Mouse (Mus musculus) stomach, embryonic 14.5 days (tissue): ENCODE data around the gene Jagn1. TPM values are rescaled to one million over a fixed set of nuclear protein-coding genes. Genes with fewer than 3 reads are reported as not detected.

Source experiments
- ATAC-seq: fragments of 200-750 bp; cut with Nextera tagmentation; 2 replicates; pipeline ENCODE4 v1.8.0; 2017; ENCODE audit warnings: low read depth, moderate TSS enrichment; ENCODE audit not compliant: insufficient number of reproducible peaks, insufficient read depth, low FRiP score
- H3K27ac ChIP-seq: fragments of 300-500 bp; sonication (generic); 2 replicates; pipeline ENCODE4 v1.5.1; 2014; ENCODE audit warnings: mild to moderate bottlenecking, low read length, moderate library complexity, mixed read lengths
- H3K27me3 ChIP-seq: fragments of 300-500 bp; sonication (generic); 2 replicates; pipeline ENCODE4 v1.6.1; 2014; ENCODE audit warnings: low read length, control low read depth, mixed read lengths; ENCODE audit not compliant: control insufficient read depth, insufficient read depth
- H3K36me3 ChIP-seq: fragments of 300-500 bp; sonication (generic); 2 replicates; pipeline ENCODE4 v1.6.1; 2014; ENCODE audit warnings: mild to moderate bottlenecking, control low read depth, low read length, moderate library complexity, mixed read lengths; ENCODE audit not compliant: control insufficient read depth, insufficient read depth
- H3K4me1 ChIP-seq: fragments of 300-500 bp; sonication (generic); 2 replicates; pipeline ENCODE4 v1.6.1; 2014; ENCODE audit warnings: low read length, control low read depth, mixed read lengths; ENCODE audit not compliant: control insufficient read depth, insufficient read depth
- H3K4me2 ChIP-seq: fragments of 300-500 bp; sonication (generic); replicated peaks from 2 replicates; pipeline ENCODE4 v1.6.1; 2014; ENCODE audit warnings: low read depth, low read length, control low read depth
- H3K4me3 ChIP-seq: fragments of 300-500 bp; sonication (generic); 2 replicates; pipeline ENCODE4 v1.5.1; 2014; ENCODE audit warnings: low read depth, low read length, control low read depth
- H3K9ac ChIP-seq: fragments of 300-500 bp; sonication (generic); replicated peaks from 2 replicates; pipeline ENCODE4 v1.6.1; 2014; ENCODE audit warnings: low read depth, mild to moderate bottlenecking, control low read depth, low read length, moderate library complexity, mixed read lengths
- H3K9me3 ChIP-seq: fragments of 300-500 bp; sonication (generic); 2 replicates; pipeline ENCODE4 v1.6.1; 2016; ENCODE audit warnings: low read depth, low read length, control low read depth; ENCODE audit not compliant: control insufficient read depth
- WGBS: fragments of 180-500 bp; shearing (Covaris S2); extraction: QIAGEN DNeasy Blood & Tissue Kit; methylation state at CpG from one replicate; pipeline ENCODE4 v1.1.7; 2014; 5-methylcytosine and 5-hydroxymethylcytosine counted together
- polyA plus RNA-seq: library from polyadenylated mRNA; unstranded; fragments of >200 nt; fragmentation: Nextera tagmentation; extraction: Ambion mirVana; gene quantifications from 2 replicates; pipeline ENCODE4 v1.2.1, GENCODE M21; 2014

The Jagn1 gene
- 78.6 and 81.1 TPM in 2 replicates for polyA plus RNA-seq

GRCm38 (mm10) chr6:113442442-113443090, at the start of gene Jagn1:
Gene Jagn1 (plus strand): TSS chr6:113442569.
- Histone ChIP-seq H3K27me3 (no peaks in the 10 kb centered on the region), H3K4me3 (peak within 1 kb of the TSS; percentile 96), H3K36me3 (peaks cover 9% of the 10 kb centered on the region; the same call in 1 of the 2 replicates), H3K4me2 (peak within 1 kb of the TSS; percentile 92), H3K9me3 (no peaks in the 10 kb centered on the region), H3K4me1 (peaks cover 5% of the 10 kb centered on the region), H3K9ac (peak within 1 kb of the TSS; percentile 82), H3K27ac (peak within 1 kb of the TSS; percentile 56; the same call in 1 of the 2 replicates)
- WGBS: under 1% methylated on average over 45 of the region's 45 CpGs
- ATAC-seq: peak; percentile 92

- Histone ChIP-seq H3K27me3 (no peaks in the 10 kb centered on the region), H3K36me3 (peaks cover 18% of the 10 kb centered on the region; the same call in 1 of the 2 replicates), H3K27ac (no peak overlapping the region), H3K4me2 (no peak overlapping the region), H3K4me3 (no peak overlapping the region), H3K9ac (no peak overlapping the region), H3K4me1 (peaks cover 7% of the 10 kb centered on the region), H3K9me3 (no peaks in the 10 kb centered on the region)
- ATAC-seq: no peak
- WGBS: 88% methylated on average over 6 of the region's 6 CpGs
Measured at GRCm38 (mm10) chr6:113393951-113394350, 48.4 kb upstream of the Jagn1 start.

GRCm38 (mm10) chr6:113394811-113395210, 47.6 kb upstream of the Jagn1 start:
- WGBS: 91% methylated on average over 11 of the region's 11 CpGs
- Histone ChIP-seq H3K9me3 (no peaks in the 10 kb centered on the region), H3K27me3 (no peaks in the 10 kb centered on the region), H3K4me1 (peaks cover 7% of the 10 kb centered on the region), H3K4me3 (no peak overlapping the region), H3K4me2 (no peak overlapping the region), H3K36me3 (peaks cover 10% of the 10 kb centered on the region; the same call in 1 of the 2 replicates), H3K9ac (no peak overlapping the region), H3K27ac (no peak overlapping the region)
- no peak for ATAC-seq

GRCm38 (mm10) chr6:113395501-113395900, 46.9 kb upstream of the Jagn1 start:
- no peak overlapping the region for H3K27ac ChIP-seq
- no peak overlapping the region for H3K4me3 ChIP-seq
- H3K36me3 ChIP-seq: peaks cover 5% of the 10 kb centered on the region; the same call in 1 of the 2 replicates
- ATAC-seq: no peak
- H3K9ac ChIP-seq: no peak overlapping the region
- H3K9me3 ChIP-seq: no peaks in the 10 kb centered on the region
- WGBS: 93% methylated on average over 6 of the region's 6 CpGs
- H3K27me3 ChIP-seq: no peaks in the 10 kb centered on the region
- H3K4me2 ChIP-seq: no peak overlapping the region
- peaks cover 7% of the 10 kb centered on the region for H3K4me1 ChIP-seq

GRCm38 (mm10) chr6:113396270-113397030, 45.9 kb upstream of the Jagn1 start:
- 0 out of 2 replicates have a peak, but pooled peaks cover 3% of the 10 kb centered on the region for H3K36me3 ChIP-seq
- 85% methylated on average over 10 of the region's 10 CpGs for WGBS
- no peaks in the 10 kb centered on the region for H3K27me3 ChIP-seq
- H3K4me3 ChIP-seq: no peak overlapping the region
- H3K4me1 ChIP-seq: peaks cover 7% of the 10 kb centered on the region
- H3K9me3 ChIP-seq: no peaks in the 10 kb centered on the region
- H3K27ac ChIP-seq: no peak overlapping the region
- H3K9ac ChIP-seq: no peak overlapping the region
- ATAC-seq: no peak
- no peak overlapping the region for H3K4me2 ChIP-seq

GRCm38 (mm10) chr6:113402094-113402493, 40.3 kb upstream of the Jagn1 start:
- no peak overlapping the region for H3K4me2 ChIP-seq
- H3K4me3 ChIP-seq: no peak overlapping the region
- 0 out of 2 replicates have a peak, but pooled peaks cover 3% of the 10 kb centered on the region for H3K36me3 ChIP-seq
- no peak for ATAC-seq
- no peaks in the 10 kb centered on the region for H3K4me1 ChIP-seq
- H3K9me3 ChIP-seq: no peaks in the 10 kb centered on the region
- no peak overlapping the region for H3K27ac ChIP-seq
- 87% methylated on average over 13 of the region's 13 CpGs for WGBS
- no peaks in the 10 kb centered on the region for H3K27me3 ChIP-seq
- no peak overlapping the region for H3K9ac ChIP-seq

GRCm38 (mm10) chr6:113404649-113405448, 37.5 kb upstream of the Jagn1 start:
- no peak; the same call in 1 of the 2 replicates for ATAC-seq
- H3K9ac ChIP-seq: no peak overlapping the region
- no peak overlapping the region for H3K4me2 ChIP-seq
- H3K9me3 ChIP-seq: no peaks in the 10 kb centered on the region
- H3K27ac ChIP-seq: no peak overlapping the region
- H3K4me1 ChIP-seq: no peaks in the 10 kb centered on the region
- H3K36me3 ChIP-seq: no peaks in the 10 kb centered on the region
- 70% methylated on average over 12 of the region's 12 CpGs for WGBS
- no peaks in the 10 kb centered on the region for H3K27me3 ChIP-seq
- no peak overlapping the region for H3K4me3 ChIP-seq

- no peak overlapping the region for H3K4me2 ChIP-seq
- no peak overlapping the region for H3K27ac ChIP-seq
- H3K36me3 ChIP-seq: no peaks in the 10 kb centered on the region
- no peaks in the 10 kb centered on the region for H3K9me3 ChIP-seq
- ATAC-seq: no peak
- 86% methylated on average over 6 of the region's 6 CpGs for WGBS
- H3K9ac ChIP-seq: no peak overlapping the region
- H3K27me3 ChIP-seq: no peaks in the 10 kb centered on the region
- H3K4me1 ChIP-seq: no peaks in the 10 kb centered on the region
- H3K4me3 ChIP-seq: no peak overlapping the region
Measured at GRCm38 (mm10) chr6:113405483-113405882, 36.9 kb upstream of the Jagn1 start.
